Comparison of ENCODE assay signal across 9 mouse cellular contexts in genomic region chr10:40053257-40053895, GRCm38 (mm10). TPM values are rescaled to one million over a fixed set of nuclear protein-coding genes. Genes with fewer than 3 reads are reported as not detected.
DNase-seq lines count a peak whose midpoint lies in the region; ATAC-seq lines count a peak whose summit lies in the region.
"Had no signal": no experiment of that assay in that cellular context is flagged by ENCODE, and none has a peak within 500 bp of the region (broad histone marks: within the 10 kb centered on the region; RNA-seq: fewer than 3 reads in every experiment).

No protein-coding gene starts in this region.

- H3K36me3 ChIP-seq in forebrain, embryonic 14.5 days (ENCODE audit: control insufficient read depth, insufficient read depth, low read length), result no peaks in the 10 kb centered on the region
- no peaks in the 10 kb centered on the region for H3K36me3 ChIP-seq in forebrain, embryonic 12.5 days (replicated peaks)
- no peaks in the 10 kb centered on the region for H3K36me3 ChIP-seq in neural tube, embryonic 15.5 days

- DNase-seq in forebrain, embryonic 14.5 days (ENCODE audit: low spot score), result peak; percentile 59
- DNase-seq in neural tube, embryonic 10.5 days (ENCODE audit: extremely low spot score, low spot score), result no peak
- peak; percentile 72 for DNase-seq in lung, postnatal 36 days
- DNase-seq in urinary bladder, postnatal 25 days (ENCODE audit: low spot score), result no peak
- DNase-seq in gastrocnemius, postnatal 25 days, result no peak

- H3K27me3 ChIP-seq in forebrain, embryonic 14.5 days (replicated peaks; ENCODE audit: control insufficient read depth, insufficient read depth, low read length), result no peaks in the 10 kb centered on the region
- H3K27me3 ChIP-seq in forebrain, embryonic 12.5 days, result no peaks in the 10 kb centered on the region
- H3K27me3 ChIP-seq in neural tube, embryonic 15.5 days (replicated peaks), result no peaks in the 10 kb centered on the region
- H3K27me3 ChIP-seq: heart, embryonic 15.5 days had no signal

- no peak overlapping the region for H3K27ac ChIP-seq in forebrain, embryonic 14.5 days (ENCODE audit: low read depth, low read length)
- H3K27ac ChIP-seq in forebrain, embryonic 12.5 days, result no peak overlapping the region
- H3K27ac ChIP-seq in neural tube, embryonic 15.5 days (replicated peaks), result no peak overlapping the region
- H3K27ac ChIP-seq: heart, embryonic 15.5 days had no signal

- peak; percentile 44; the same call in 1 of the 2 replicates for ATAC-seq in forebrain, embryonic 14.5 days
- no peak for ATAC-seq in forebrain, embryonic 12.5 days (ENCODE audit: low FRiP score)
- ATAC-seq in neural tube, embryonic 15.5 days (ENCODE audit: low FRiP score), result peak; percentile 53
- ATAC-seq in granulocyte monocyte progenitor cell, adult 5-6 weeks (replicated peaks; ENCODE audit: poor library complexity, severe bottlenecking), result peak; percentile 48

- H3K4me1 ChIP-seq in forebrain, embryonic 14.5 days (ENCODE audit: control insufficient read depth, insufficient read depth, low read length), result no peaks in the 10 kb centered on the region
- H3K4me1 ChIP-seq in forebrain, embryonic 12.5 days, result no peaks in the 10 kb centered on the region
- H3K4me1 ChIP-seq in neural tube, embryonic 15.5 days, result no peaks in the 10 kb centered on the region
- H3K4me1 ChIP-seq: heart, embryonic 15.5 days had no signal

- no peak overlapping the region for H3K4me2 ChIP-seq in forebrain, embryonic 14.5 days (ENCODE audit: low read length)
- no peak overlapping the region for H3K4me2 ChIP-seq in forebrain, embryonic 12.5 days
- H3K4me2 ChIP-seq in neural tube, embryonic 15.5 days, result no peak overlapping the region
- H3K4me2 ChIP-seq: heart, embryonic 15.5 days had no signal

- WGBS in forebrain, embryonic 14.5 days, result 64% methylated on average over 3 of the region's 3 CpGs
- WGBS in forebrain, embryonic 12.5 days, result 60% methylated on average over 3 of the region's 3 CpGs
- 65% methylated on average over 3 of the region's 3 CpGs for WGBS in neural tube, embryonic 15.5 days

- no peaks in the 10 kb centered on the region for H3K9me3 ChIP-seq in forebrain, embryonic 14.5 days (replicated peaks; ENCODE audit: control insufficient read depth, low read length)
- H3K9me3 ChIP-seq in forebrain, embryonic 12.5 days, result no peaks in the 10 kb centered on the region
- H3K9me3 ChIP-seq in neural tube, embryonic 15.5 days (replicated peaks), result no peaks in the 10 kb centered on the region
- H3K9me3 ChIP-seq: heart, embryonic 15.5 days had no signal

- H3K4me3 ChIP-seq in forebrain, embryonic 14.5 days (ENCODE audit: low read depth, low read length), result no peak overlapping the region
- no peak overlapping the region for H3K4me3 ChIP-seq in forebrain, embryonic 12.5 days (replicated peaks)
- H3K4me3 ChIP-seq in neural tube, embryonic 15.5 days (replicated peaks), result no peak overlapping the region
- H3K4me3 ChIP-seq: heart, embryonic 15.5 days had no signal

- H3K9ac ChIP-seq in forebrain, embryonic 14.5 days (ENCODE audit: low read length), result no peak overlapping the region
- H3K9ac ChIP-seq in forebrain, embryonic 12.5 days, result no peak overlapping the region
- no peak overlapping the region for H3K9ac ChIP-seq in neural tube, embryonic 15.5 days (replicated peaks)
- H3K9ac ChIP-seq: heart, embryonic 15.5 days had no signal

RNA-seq across cellular contexts. Expression of gene Mfsd4b1, which starts 28.3 kb away (rescaled TPM):
- 0.35 and 0.41 TPM in 2 replicates for polyA plus RNA-seq in forebrain, embryonic 14.5 days (2014; fragmentation: Nextera tagmentation; extraction: Ambion mirVana)
- polyA plus RNA-seq in forebrain, embryonic 12.5 days (2016; fragmentation: Nextera tagmentation; extraction: Ambion mirVana), result 0.15 TPM in 1 of 2 replicates, not detected in the other
- polyA plus RNA-seq in neural tube, embryonic 15.5 days (2015; fragmentation: Nextera tagmentation; extraction: Ambion mirVana), result 0.28 and 0.70 TPM in 2 replicates
- total RNA-seq in granulocyte monocyte progenitor cell, adult 5-6 weeks (2014; fragmentation: Nextera tagmentation), result not detected in 2 replicates
- total RNA-seq in granulocyte monocyte progenitor cell, adult 5-6 weeks (2017), result 0.13 TPM in 1 of 2 replicates, not detected in the other
- 1 to 10 TPM; 3.0 to 3.2 TPM for total RNA-seq in gastrocnemius, postnatal 25 days (2021)

Comparison
In these comparisons a context has a peak if more than half of its experiments do, and no peak if none do; other contexts are left out.
1. DNase-seq: peak in forebrain, embryonic 14.5 days (single experiment) and lung, postnatal 36 days (single experiment); none in neural tube, embryonic 10.5 days (single experiment), urinary bladder, postnatal 25 days (single experiment) and gastrocnemius, postnatal 25 days (single experiment).